Mouse (Mus musculus): ENCODE data around the gene Pole2. TPM values are rescaled to one million over a fixed set of nuclear protein-coding genes. Genes with fewer than 3 reads are reported as not detected.

The Pole2 gene
- polyA plus RNA-seq, 1 experiment from 2014 or later, result 39.1 TPM

DNA sequence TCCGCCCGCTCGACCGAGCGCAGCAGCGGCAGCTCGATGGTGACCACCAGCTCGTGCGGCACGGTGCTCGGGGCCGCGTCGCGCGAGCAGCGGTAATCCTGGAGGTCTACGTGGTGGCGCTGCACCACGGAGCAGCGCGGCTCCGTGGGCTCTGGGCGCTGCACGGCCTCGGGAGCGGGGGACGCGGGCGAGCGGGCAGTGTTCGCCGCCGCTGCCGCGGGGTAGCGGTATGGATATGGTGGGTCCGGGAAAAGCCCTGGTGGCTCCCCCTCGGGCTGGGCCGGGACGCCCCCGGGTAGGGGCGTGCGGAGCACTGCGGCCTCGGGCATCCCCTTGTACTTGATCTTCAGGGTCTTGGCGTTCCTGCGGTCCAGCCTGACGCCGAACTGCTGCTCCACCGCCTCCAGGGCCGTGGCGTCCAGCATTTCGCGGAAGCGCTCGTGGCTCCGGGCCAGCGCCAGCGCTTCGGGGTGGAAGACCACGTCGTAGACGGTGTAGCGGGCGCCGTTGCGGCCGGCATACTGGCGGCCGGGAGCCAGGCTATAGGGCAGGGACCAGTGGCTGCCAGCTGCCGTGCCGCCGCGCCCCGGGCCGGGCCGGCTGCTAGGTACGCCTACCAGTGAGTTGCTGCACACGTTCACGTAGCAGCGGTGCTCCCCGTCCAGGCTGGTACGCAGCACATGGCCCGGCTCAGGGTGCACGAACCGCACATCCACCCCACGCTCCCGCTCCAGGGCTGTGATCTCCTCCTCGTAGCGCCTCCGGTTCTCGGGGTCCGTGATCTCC is 30.4 kb downstream of the Pole2 start:
- no peak for TF ChIP-seq CTCF (IDR thresholded peaks at IDR 0.05; ENCODE audit: low read depth)
- peak overlapping the region; percentile 91 for H3K27ac ChIP-seq (ENCODE audit: low read depth)
- H3K27me3 ChIP-seq (ENCODE audit: insufficient read depth, low read length), result no peaks in the 10 kb centered on the region
- H3K9me3 ChIP-seq (ENCODE audit: low read depth, low read length), result no peaks in the 10 kb centered on the region
- peak overlapping the region; percentile 97 for H3K4me3 ChIP-seq (ENCODE audit: low read depth, low read length)
- H3K4me1 ChIP-seq (ENCODE audit: insufficient read depth), result no peaks in the 10 kb centered on the region
- H3K4me2 ChIP-seq, result peak overlapping the region; percentile 98
- peak overlapping the region; percentile 81 for H3K9ac ChIP-seq
- under 1% methylated on average over 92 of the region's 94 CpGs for WGBS
- ATAC-seq (ENCODE audit: insufficient read depth) (peak; percentile 78), DNase-seq (peak; percentile 74)
- H3K36me3 ChIP-seq (ENCODE audit: insufficient read depth), result peaks cover 32% of the 10 kb centered on the region

- Histone ChIP-seq H3K36me3 (ENCODE audit: insufficient read depth) (peaks cover 30% of the 10 kb centered on the region), H3K4me2 (peak within 1 kb of the TSS; percentile 98), H3K27ac (ENCODE audit: low read depth) (peak within 1 kb of the TSS; percentile 91), H3K4me3 (ENCODE audit: low read depth, low read length) (peak within 1 kb of the TSS; percentile 97), H3K9me3 (ENCODE audit: low read depth, low read length) (no peaks in the 10 kb centered on the region), H3K9ac (peak within 1 kb of the TSS; percentile 81), H3K27me3 (ENCODE audit: insufficient read depth, low read length) (no peaks in the 10 kb centered on the region), H3K4me1 (ENCODE audit: insufficient read depth) (no peaks in the 10 kb centered on the region)
- ATAC-seq (ENCODE audit: insufficient read depth), result peak; percentile 76
- no peak for TF ChIP-seq CTCF (IDR thresholded peaks at IDR 0.05; ENCODE audit: low read depth)
- peak; percentile 92 for DNase-seq
- WGBS, result under 1% methylated on average over 75 of the region's 75 CpGs
Observed at GRCm38 (mm10) chr12:69196444-69197377, 31.3 kb downstream of the Pole2 start, which contains the start of gene Gm49383. TSS of gene Gm49383 (minus strand) at chr12:69197104.

DNA sequence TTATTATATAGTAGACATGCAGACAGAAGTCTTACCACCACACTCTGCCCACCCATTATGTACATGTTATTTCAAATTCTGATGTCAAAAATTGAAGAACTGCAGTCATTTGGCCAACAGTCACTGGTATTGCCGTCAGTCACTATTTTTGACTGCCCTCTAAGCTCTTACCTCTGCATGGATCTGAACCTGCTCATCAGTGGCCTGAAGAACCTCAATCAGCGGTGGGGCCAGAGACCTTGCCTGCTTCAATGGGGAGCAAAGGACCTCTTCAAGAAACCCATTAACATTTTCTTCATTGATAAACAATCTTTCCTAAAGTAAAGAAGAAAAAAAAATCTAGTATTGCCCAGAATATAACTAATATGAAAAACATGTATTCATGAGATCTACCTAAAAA is 35.4 kb downstream of the Pole2 start:
- no peaks in the 10 kb centered on the region for H3K9me3 ChIP-seq (ENCODE audit: low read depth, low read length)
- no peaks in the 10 kb centered on the region for H3K27me3 ChIP-seq (ENCODE audit: insufficient read depth, low read length)
- ATAC-seq (ENCODE audit: insufficient read depth) (no peak), DNase-seq (no peak)
- peaks cover 40% of the 10 kb centered on the region for H3K36me3 ChIP-seq (ENCODE audit: insufficient read depth)
- no peak overlapping the region for H3K9ac ChIP-seq
- no peaks in the 10 kb centered on the region for H3K4me1 ChIP-seq (ENCODE audit: insufficient read depth)
- WGBS, result 90% methylated on average over 2 of the region's 2 CpGs
- H3K4me3 ChIP-seq (ENCODE audit: low read depth, low read length), result no peak overlapping the region
- no peak overlapping the region for H3K4me2 ChIP-seq
- no peak for TF ChIP-seq CTCF (IDR thresholded peaks at IDR 0.05; ENCODE audit: low read depth)
- no peak overlapping the region for H3K27ac ChIP-seq (ENCODE audit: low read depth)

DNA sequence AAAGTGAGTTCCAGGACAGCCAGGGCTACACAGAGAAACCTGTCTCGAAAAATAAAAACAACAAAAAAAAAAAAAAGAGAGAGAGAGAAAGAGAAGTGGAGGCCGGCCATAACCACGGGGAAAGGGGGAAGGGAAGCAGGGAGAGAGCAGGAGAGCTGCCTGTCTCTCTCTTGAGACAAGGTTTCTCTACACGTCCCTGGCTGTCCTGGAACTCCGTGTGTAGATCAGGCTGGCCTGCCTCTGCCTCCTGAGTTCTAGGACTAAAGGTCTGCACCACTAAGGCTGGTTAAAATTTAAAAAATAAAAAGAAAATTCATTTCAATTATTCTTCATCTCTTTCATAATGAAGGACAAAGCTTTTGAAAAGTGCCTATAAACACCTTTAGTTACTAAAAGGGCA is 36.6 kb downstream of the Pole2 start:
- no peak overlapping the region for H3K9ac ChIP-seq
- H3K4me2 ChIP-seq, result no peak overlapping the region
- ATAC-seq (ENCODE audit: insufficient read depth) (no peak), DNase-seq (no peak)
- no peak overlapping the region for H3K4me3 ChIP-seq (ENCODE audit: low read depth, low read length)
- H3K4me1 ChIP-seq (ENCODE audit: insufficient read depth), result 0 out of 2 replicates have a peak, but pooled peaks cover 2% of the 10 kb centered on the region
- H3K9me3 ChIP-seq (ENCODE audit: low read depth, low read length), result no peaks in the 10 kb centered on the region
- H3K36me3 ChIP-seq (ENCODE audit: insufficient read depth), result peaks cover 50% of the 10 kb centered on the region
- H3K27me3 ChIP-seq (ENCODE audit: insufficient read depth, low read length), result no peaks in the 10 kb centered on the region
- no peak overlapping the region for H3K27ac ChIP-seq (ENCODE audit: low read depth)
- TF ChIP-seq CTCF (IDR thresholded peaks at IDR 0.05; ENCODE audit: low read depth), result no peak
- WGBS, result 91% methylated on average over 5 of the region's 5 CpGs

DNA sequence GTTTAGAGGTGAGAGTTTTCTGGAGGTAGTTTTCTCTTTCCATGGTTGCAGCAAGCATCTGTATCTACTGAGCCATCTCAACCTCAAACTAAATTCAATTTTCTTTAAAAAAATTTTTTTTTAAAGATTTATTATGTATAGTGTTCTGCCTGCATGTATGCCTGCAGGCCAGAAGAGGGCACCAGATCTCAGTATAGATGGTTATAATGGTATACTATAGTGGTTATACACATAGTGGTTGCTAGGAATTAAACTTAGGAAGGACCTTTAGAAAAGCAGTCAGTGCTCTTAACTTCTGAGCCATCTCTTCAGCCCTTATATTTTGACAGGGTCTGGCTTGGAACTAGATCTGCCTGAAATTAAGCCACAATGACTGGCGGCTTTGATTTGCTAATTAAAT is 37.5 kb downstream of the Pole2 start:
- 91% methylated on average over 1 of the region's 1 CpGs for WGBS
- ATAC-seq (ENCODE audit: insufficient read depth), result no peak
- H3K27ac ChIP-seq (ENCODE audit: low read depth), result no peak overlapping the region

GRCm38 (mm10) chr12:69190074-69190473 is 37.9 kb downstream of the Pole2 start:
- 79% methylated on average over 9 of the region's 9 CpGs for WGBS
- no peak overlapping the region for H3K27ac ChIP-seq (ENCODE audit: low read depth)

More for the DNA sequence above, 37.5 kb downstream of the Pole2 start:
- TF ChIP-seq CTCF (IDR thresholded peaks at IDR 0.05; ENCODE audit: low read depth), result peak; percentile 37
- Histone ChIP-seq H3K9ac (no peak overlapping the region), H3K27me3 (ENCODE audit: insufficient read depth, low read length) (no peaks in the 10 kb centered on the region), H3K36me3 (ENCODE audit: insufficient read depth) (peaks cover 50% of the 10 kb centered on the region), H3K9me3 (ENCODE audit: low read depth, low read length) (no peaks in the 10 kb centered on the region), H3K4me2 (no peak overlapping the region), H3K4me1 (ENCODE audit: insufficient read depth) (0 out of 2 replicates have a peak, but pooled peaks cover 2% of the 10 kb centered on the region), H3K4me3 (ENCODE audit: low read depth, low read length) (no peak overlapping the region)
- DNase-seq, result peak; percentile 22

More at GRCm38 (mm10) chr12:69190074-69190473, 37.9 kb downstream of the Pole2 start:
- DNase-seq (no peak), ATAC-seq (ENCODE audit: insufficient read depth) (no peak)
- H3K4me1 ChIP-seq (ENCODE audit: insufficient read depth), result peaks cover 6% of the 10 kb centered on the region
- no peak for TF ChIP-seq CTCF (IDR thresholded peaks at IDR 0.05; ENCODE audit: low read depth)
- no peak overlapping the region for H3K9ac ChIP-seq
- no peak overlapping the region for H3K4me3 ChIP-seq (ENCODE audit: low read depth, low read length)
- peaks cover 50% of the 10 kb centered on the region for H3K36me3 ChIP-seq (ENCODE audit: insufficient read depth)
- H3K27me3 ChIP-seq (ENCODE audit: insufficient read depth, low read length), result no peaks in the 10 kb centered on the region
- no peak overlapping the region for H3K4me2 ChIP-seq
- H3K9me3 ChIP-seq (ENCODE audit: low read depth, low read length), result no peaks in the 10 kb centered on the region

All from lung, embryonic 14.5 days (tissue).